Mouse (Mus musculus) ES-E14 (cell line): ENCODE results near the gene Wipf2. TPM values are rescaled to one million over a fixed set of nuclear protein-coding genes. Genes with fewer than 3 reads are reported as not detected.

Experiments used
- DNase-seq: peaks from one replicate; pipeline ENCODE4 v3.0.0-alpha.2; 2013; ENCODE audit warnings: low read depth, low spot score
- H3K27ac ChIP-seq: 2 replicates; pipeline ENCODE4 v1.5.1; 2012; ENCODE audit warnings: low read depth, mild to moderate bottlenecking, low read length, moderate library complexity, mixed read lengths; ENCODE audit not compliant: poor library complexity, insufficient read depth, severe bottlenecking
- H3K36me3 ChIP-seq: 2 replicates; pipeline ENCODE4 v1.6.1; 2012; ENCODE audit warnings: mild to moderate bottlenecking, low read length, moderate library complexity, mixed read lengths; ENCODE audit not compliant: control insufficient read depth, poor library complexity, insufficient read depth, severe bottlenecking
- H3K4me1 ChIP-seq, 2 experiments: fragments of 150-350 bp in 1 of 2; sonication (generic) in 1 of 2; 2 replicates each; pipeline ENCODE4 v1.6.1; 2012; ENCODE audit warnings: low read length in 2 of 2, mild to moderate bottlenecking in 1 of 2, mixed read lengths in 1 of 2; ENCODE audit not compliant: control insufficient read depth in 2 of 2, insufficient read depth in 2 of 2, poor library complexity in 1 of 2
- H3K4me3 ChIP-seq, 2 experiments: fragments of 150-350 bp in 1 of 2; sonication (generic) in 1 of 2; 2 replicates each; pipeline ENCODE4 v1.5.1; 2012; ENCODE audit warnings: low read length in 2 of 2, low read depth in 1 of 2, mild to moderate bottlenecking in 1 of 2, mixed read lengths in 1 of 2; ENCODE audit not compliant: insufficient read depth in 1 of 2, poor library complexity in 1 of 2, severe bottlenecking in 1 of 2
- H3K9ac ChIP-seq: 2 replicates; pipeline ENCODE4 v1.6.1; 2012; ENCODE audit warnings: low read depth, mild to moderate bottlenecking, low read length, mixed read lengths; ENCODE audit not compliant: poor library complexity, insufficient read depth, severe bottlenecking
- H3K9me3 ChIP-seq: fragments of 150-350 bp; sonication (generic); 2 replicates; pipeline ENCODE4 v1.6.1; 2012; ENCODE audit warnings: low read depth, mild to moderate bottlenecking, low read length; ENCODE audit not compliant: control insufficient read depth, insufficient read depth
- CHD2 ChIP-seq: IDR thresholded peaks from 2 replicates; pipeline ENCODE4 v1.6.1; 2014; ENCODE audit warnings: mild to moderate bottlenecking, low read depth, low read length, inconsistent platforms
- HCFC1 ChIP-seq: IDR thresholded peaks from 2 replicates; pipeline ENCODE4 v1.6.1; 2012; ENCODE audit warnings: low read length, inconsistent platforms, borderline replicate concordance; ENCODE audit not compliant: insufficient read depth
- MAFK ChIP-seq: IDR thresholded peaks from 2 replicates; pipeline ENCODE4 v1.6.1; 2014; ENCODE audit warnings: mild to moderate bottlenecking, low read depth, low read length, inconsistent platforms; ENCODE audit not compliant: insufficient read depth
- ZC3H11A ChIP-seq: IDR thresholded peaks from 2 replicates; pipeline ENCODE4 v1.6.1; 2012; ENCODE audit warnings: low read depth, mild to moderate bottlenecking, inconsistent platforms, low read length, borderline replicate concordance
- ZNF384 ChIP-seq: IDR thresholded peaks from 2 replicates; pipeline ENCODE4 v1.6.1; 2012; ENCODE audit warnings: low read depth, low read length, inconsistent platforms
- in situ Hi-C, 2 experiments: fragments of 600-800 bp; cut with MboI; formaldehyde crosslinking; loops; one replicate each; pipeline ENCODE4 v1.15.1; 2025; ENCODE audit warnings: low sequenced_read_pairs in 2 of 2, inconsistent platforms in 1 of 2; ENCODE audit not compliant: unreplicated experiment in 2 of 2
- total RNA-seq: library from RNA; depleted of rRNA; stranded (reverse); fragments of 300-350 nt; gene quantifications from 2 replicates; pipeline ENCODE4 v1.2.3, GENCODE M21; 2012

Wipf2 gene
- total RNA-seq, 1 experiment: 5.8 TPM

- Histone ChIP-seq H3K9ac (no peak overlapping the region), H3K9me3 (no peaks in the 10 kb centered on the region), H3K4me3 (no peak overlapping the region), H3K36me3 (no peaks in the 10 kb centered on the region), H3K27ac (no peak overlapping the region), H3K4me1 (peaks cover 11 to 47% of the 10 kb centered on the region in 2 experiments)
- DNase-seq: no peak
- in situ Hi-C loops: loop anchor here in 1 of 2 experiments (5.0 kb wide), 1 partner anchor 43 kb away; no protein-coding TSS in a partner anchor
- TF ChIP-seq MAFK (no peak), ZNF384 (no peak), HCFC1 (no peak), ZC3H11A (no peak), CHD2 (no peak)
These were observed 66.1 kb downstream of the Wipf2 start for GRCm38 (mm10) chr11:98929503-98929902.

- Histone ChIP-seq H3K4me3 (no peak overlapping the region), H3K4me1 (peaks cover 7 to 41% of the 10 kb centered on the region in 2 experiments), H3K36me3 (no peaks in the 10 kb centered on the region), H3K9me3 (no peaks in the 10 kb centered on the region), H3K9ac (no peak overlapping the region), H3K27ac (no peak overlapping the region)
- in situ Hi-C loops: no loop called here
- TF ChIP-seq ZC3H11A: no peak
- TF ChIP-seq ZNF384: no peak
- TF ChIP-seq HCFC1: no peak
- no peak for TF ChIP-seq CHD2
- TF ChIP-seq MAFK: no peak
- no peak for DNase-seq
These were observed 66.7 kb downstream of the Wipf2 start for GRCm38 (mm10) chr11:98930127-98930601.

GRCm38 (mm10) chr11:98930773-98931512 is 67.5 kb downstream of the Wipf2 start:
- in situ Hi-C loops: no loop called here
- Histone ChIP-seq H3K9me3 (no peaks in the 10 kb centered on the region), H3K4me3 (no peak overlapping the region), H3K9ac (no peak overlapping the region), H3K4me1 (peaks cover 7 to 40% of the 10 kb centered on the region in 2 experiments), H3K36me3 (no peaks in the 10 kb centered on the region), H3K27ac (no peak overlapping the region)
- TF ChIP-seq ZC3H11A: no peak
- no peak for TF ChIP-seq ZNF384
- TF ChIP-seq HCFC1: no peak
- TF ChIP-seq MAFK: no peak
- TF ChIP-seq CHD2: no peak
- no peak for DNase-seq

GRCm38 (mm10) chr11:98931513-98932292 is 68.3 kb downstream of the Wipf2 start:
- H3K9me3 ChIP-seq: no peaks in the 10 kb centered on the region
- in situ Hi-C loops: no loop called here
- H3K27ac ChIP-seq: no peak overlapping the region
- no peak overlapping the region for H3K9ac ChIP-seq
- H3K4me1 ChIP-seq: peaks cover 5 to 39% of the 10 kb centered on the region in 2 experiments; a peak in 3 of 4 replicates
- H3K4me3 ChIP-seq: no peak overlapping the region
- no peaks in the 10 kb centered on the region for H3K36me3 ChIP-seq
- DNase-seq: no peak
- TF ChIP-seq ZC3H11A: no peak
